Mouse (Mus musculus): ENCODE measurements at regions not wholly inside any gene's neighbourhood (a gene's known extent, or its start where the extent isn't known, plus 50 kb on each side); places are given as distances from the start of the nearest gene placed in this dataset.

DNA sequence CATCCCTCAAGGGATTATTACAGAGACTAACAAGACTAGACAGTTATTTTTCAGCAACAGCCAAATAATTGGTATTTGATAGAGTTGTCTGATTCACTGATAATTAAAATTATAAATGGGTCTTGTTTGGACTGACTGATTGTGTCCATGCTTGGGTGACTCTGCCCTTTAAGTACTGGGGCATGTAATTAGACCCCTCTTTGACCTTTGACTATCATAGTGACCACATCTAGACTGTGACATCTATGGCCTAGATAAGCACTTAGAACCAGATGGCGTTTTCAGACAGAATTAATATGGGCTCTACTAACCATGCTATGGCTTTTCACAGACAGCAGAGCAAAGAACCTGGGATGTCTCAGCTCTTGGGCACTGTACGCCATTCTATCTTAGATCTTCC is 215.1 kb upstream of the Mpped2 start:
- TF ChIP-seq POLR2A (IDR thresholded peaks at IDR 0.05; ENCODE audit: insufficient read depth, low read length) (no peak), CTCF (IDR thresholded peaks at IDR 0.05; ENCODE audit: low read depth, low read length) (no peak), EP300 (IDR thresholded peaks at IDR 0.05; ENCODE audit: insufficient read depth, low read depth, low read length) (no peak)
